Mouse (Mus musculus): Measurements from ENCODE around the gene Rwdd2a. TPM values are rescaled to one million over a fixed set of nuclear protein-coding genes. Genes with fewer than 3 reads are reported as not detected.
"Not testable (repeated sequence)": the region's sequence is repeated elsewhere in the genome, so short reads cannot be mapped to it uniquely, and the experiment has no call there.

Gene Rwdd2a
- polyA plus RNA-seq, 1 experiment from 2014 or later, result 42.6 TPM

DNA sequence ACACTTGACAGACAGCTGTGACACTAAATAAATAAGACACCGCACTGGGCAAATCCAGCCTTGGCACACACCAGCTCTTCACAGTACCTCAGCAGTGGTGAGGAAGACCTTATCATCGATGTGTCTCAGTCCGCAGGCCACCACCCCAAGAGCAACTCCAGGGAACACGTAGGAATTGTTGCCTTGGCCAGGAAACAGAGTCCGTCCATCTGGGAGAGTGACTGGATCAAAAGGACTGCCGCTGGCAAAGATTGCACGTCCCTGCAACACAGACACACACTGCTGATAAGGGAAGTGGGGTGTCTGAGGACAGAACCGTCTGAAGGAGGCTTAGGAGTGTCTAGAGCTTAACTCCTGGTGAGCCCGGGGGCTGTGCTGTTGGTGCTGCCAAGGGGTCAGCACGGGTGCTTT is 22.6 kb downstream of the Rwdd2a start:
- H3K4me3 ChIP-seq (replicated peaks); H3K36me3 ChIP-seq; H3K27ac ChIP-seq (replicated peaks); H3K9ac ChIP-seq (replicated peaks); H3K4me1 ChIP-seq; H3K9me3 ChIP-seq (replicated peaks); H3K27me3 ChIP-seq (replicated peaks); H3K4me2 ChIP-seq; ATAC-seq (ENCODE audit: low FRiP score): not testable (repeated sequence)
- 78% methylated on average over 10 of the region's 10 CpGs for WGBS

- H3K9me3 ChIP-seq (replicated peaks); H3K27me3 ChIP-seq (replicated peaks); H3K4me1 ChIP-seq; H3K27ac ChIP-seq (replicated peaks); H3K4me3 ChIP-seq (replicated peaks); ATAC-seq (ENCODE audit: low FRiP score); H3K36me3 ChIP-seq; H3K9ac ChIP-seq (replicated peaks); H3K4me2 ChIP-seq: not testable (repeated sequence)
Measured at GRCm38 (mm10) chr9:86596983-86597382, 25.2 kb downstream of the Rwdd2a start.

GRCm38 (mm10) chr9:86599723-86600303 is 28.0 kb downstream of the Rwdd2a start:
- Histone ChIP-seq H3K4me2 (no peak overlapping the region), H3K9ac (replicated peaks) (no peak overlapping the region), H3K27me3 (replicated peaks) (no peaks in the 10 kb centered on the region), H3K36me3 (0 out of 2 replicates have a peak, but pooled peaks cover 7% of the 10 kb centered on the region), H3K9me3 (replicated peaks) (no peaks in the 10 kb centered on the region), H3K27ac (replicated peaks) (no peak overlapping the region), H3K4me1 (no peaks in the 10 kb centered on the region), H3K4me3 (replicated peaks) (no peak overlapping the region)
- WGBS, result 59% methylated on average over 8 of the region's 8 CpGs
- no peak for ATAC-seq (ENCODE audit: low FRiP score)

- Histone ChIP-seq H3K9me3 (replicated peaks) (no peaks in the 10 kb centered on the region), H3K4me3 (replicated peaks) (no peak overlapping the region), H3K27ac (replicated peaks) (no peak overlapping the region), H3K27me3 (replicated peaks) (no peaks in the 10 kb centered on the region), H3K9ac (replicated peaks) (no peak overlapping the region), H3K4me2 (no peak overlapping the region), H3K36me3 (0 out of 2 replicates have a peak, but pooled peaks cover under 1% of the 10 kb centered on the region), H3K4me1 (no peaks in the 10 kb centered on the region)
- WGBS, result 76% methylated on average over 6 of the region's 6 CpGs
- ATAC-seq (ENCODE audit: low FRiP score), result no peak
Measured at GRCm38 (mm10) chr9:86605776-86606175, 34.0 kb downstream of the Rwdd2a start.

GRCm38 (mm10) chr9:86612091-86612490 is 40.3 kb downstream of the Rwdd2a start:
- no peak overlapping the region for H3K27ac ChIP-seq (replicated peaks)
- H3K4me2 ChIP-seq, result no peak overlapping the region
- H3K9ac ChIP-seq (replicated peaks), result no peak overlapping the region
- H3K4me3 ChIP-seq (replicated peaks), result no peak overlapping the region
- WGBS, result 97% methylated on average over 4 of the region's 4 CpGs
- no peaks in the 10 kb centered on the region for H3K27me3 ChIP-seq (replicated peaks)
- no peak for ATAC-seq (ENCODE audit: low FRiP score)
- no peaks in the 10 kb centered on the region for H3K4me1 ChIP-seq
- H3K36me3 ChIP-seq, result peaks cover 9% of the 10 kb centered on the region
- no peaks in the 10 kb centered on the region for H3K9me3 ChIP-seq (replicated peaks)

- Histone ChIP-seq H3K9ac (replicated peaks) (no peak overlapping the region), H3K36me3 (peaks cover 9% of the 10 kb centered on the region), H3K9me3 (replicated peaks) (no peaks in the 10 kb centered on the region), H3K4me1 (no peaks in the 10 kb centered on the region), H3K27ac (replicated peaks) (no peak overlapping the region), H3K4me2 (no peak overlapping the region), H3K27me3 (replicated peaks) (no peaks in the 10 kb centered on the region), H3K4me3 (replicated peaks) (no peak overlapping the region)
- 93% methylated on average over 1 of the region's 1 CpGs for WGBS
- ATAC-seq (ENCODE audit: low FRiP score), result no peak
Measured at GRCm38 (mm10) chr9:86615765-86616164, 44.0 kb downstream of the Rwdd2a start.

GRCm38 (mm10) chr9:86617837-86618492 is 46.2 kb downstream of the Rwdd2a start:
- Histone ChIP-seq H3K4me2 (no peak overlapping the region), H3K36me3 (no peaks in the 10 kb centered on the region), H3K9ac (replicated peaks) (no peak overlapping the region), H3K4me1 (no peaks in the 10 kb centered on the region), H3K9me3 (replicated peaks) (no peaks in the 10 kb centered on the region), H3K4me3 (replicated peaks) (no peak overlapping the region), H3K27me3 (replicated peaks) (no peaks in the 10 kb centered on the region), H3K27ac (replicated peaks) (no peak overlapping the region)
- ATAC-seq (ENCODE audit: low FRiP score), result no peak
- 75% methylated on average over 7 of the region's 7 CpGs for WGBS

DNA sequence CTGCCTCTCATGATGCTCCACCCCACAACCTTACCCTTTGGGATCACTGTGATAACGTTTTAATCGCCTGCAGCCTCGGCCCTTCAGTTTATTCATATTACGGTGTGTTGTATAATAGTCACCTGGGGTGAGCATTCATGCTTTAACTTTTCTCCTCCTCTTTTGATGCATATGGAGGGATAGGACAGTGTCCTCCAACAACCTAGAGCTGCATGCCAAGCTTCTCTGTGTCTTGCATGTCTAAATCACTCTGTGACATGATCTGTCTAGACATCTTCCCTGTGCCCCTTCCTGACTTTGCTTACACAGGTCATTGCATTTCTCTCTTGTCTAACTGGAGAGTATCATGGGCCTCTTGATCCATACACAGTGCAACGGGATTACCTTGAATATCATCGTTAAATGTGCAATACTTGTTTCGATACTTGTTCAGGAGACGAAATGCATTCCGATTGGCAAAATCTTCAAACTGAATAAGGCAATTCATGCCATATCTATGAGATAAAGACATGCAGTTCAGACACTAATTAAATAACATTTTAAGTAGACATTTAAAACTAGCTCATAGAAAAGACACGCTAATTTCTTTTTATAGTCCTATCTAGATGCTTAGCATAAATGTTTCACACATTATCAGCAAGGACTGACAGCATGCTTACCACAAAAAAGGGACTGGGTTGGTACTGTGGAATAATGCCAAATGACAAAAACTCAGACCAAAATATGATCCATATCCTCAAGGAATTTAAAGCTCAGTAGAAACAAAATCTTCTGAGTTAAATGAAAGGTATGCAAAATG is 47.7 kb downstream of the Rwdd2a start:
- H3K9me3 ChIP-seq (replicated peaks), result no peaks in the 10 kb centered on the region
- H3K4me3 ChIP-seq (replicated peaks), result no peak overlapping the region
- H3K27ac ChIP-seq (replicated peaks), result no peak overlapping the region
- no peak overlapping the region for H3K9ac ChIP-seq (replicated peaks)
- WGBS, result 63% methylated on average over 10 of the region's 10 CpGs
- H3K4me1 ChIP-seq, result no peaks in the 10 kb centered on the region
- H3K27me3 ChIP-seq (replicated peaks), result no peaks in the 10 kb centered on the region
- ATAC-seq (ENCODE audit: low FRiP score), result no peak
- no peak overlapping the region for H3K4me2 ChIP-seq
- no peaks in the 10 kb centered on the region for H3K36me3 ChIP-seq

- Histone ChIP-seq H3K9me3 (replicated peaks) (no peaks in the 10 kb centered on the region), H3K27me3 (replicated peaks) (no peaks in the 10 kb centered on the region), H3K36me3 (no peaks in the 10 kb centered on the region), H3K4me1 (no peaks in the 10 kb centered on the region), H3K4me3 (replicated peaks) (no peak overlapping the region), H3K4me2 (no peak overlapping the region), H3K27ac (replicated peaks) (no peak overlapping the region), H3K9ac (replicated peaks) (no peak overlapping the region)
- 42% methylated on average over 2 of the region's 2 CpGs for WGBS
- peak; percentile 80; the same call in 1 of the 2 replicates for ATAC-seq (ENCODE audit: low FRiP score)
Measured at GRCm38 (mm10) chr9:86622062-86622461, 50.3 kb downstream of the Rwdd2a start.

GRCm38 (mm10) chr9:86624039-86624438 is 52.2 kb downstream of the Rwdd2a start:
- Histone ChIP-seq H3K4me1 (no peaks in the 10 kb centered on the region), H3K36me3 (no peaks in the 10 kb centered on the region), H3K9ac (replicated peaks) (no peak overlapping the region), H3K9me3 (replicated peaks) (no peaks in the 10 kb centered on the region), H3K4me2 (no peak overlapping the region), H3K4me3 (replicated peaks) (no peak overlapping the region), H3K27me3 (replicated peaks) (no peaks in the 10 kb centered on the region), H3K27ac (replicated peaks) (no peak overlapping the region)
- no peak for ATAC-seq (ENCODE audit: low FRiP score)
- WGBS, result 61% methylated on average over 12 of the region's 12 CpGs
